Mouse (Mus musculus): ENCODE results near the gene Olfr1243. TPM values are rescaled to one million over a fixed set of nuclear protein-coding genes. Genes with fewer than 3 reads are reported as not detected.
"Not testable (repeated sequence)": the region's sequence is repeated elsewhere in the genome, so short reads cannot be mapped to it uniquely, and the experiment has no call there.

The Olfr1243 gene
- not detected in 2 replicates for polyA plus RNA-seq (2015; fragmentation: Nextera tagmentation; extraction: Ambion mirVana)

GRCm38 (mm10) chr2:89531387-89531786, at the start of gene Olfr1243:
Gene Olfr1243, minus strand, starts transcription at chr2:89531487.
- Histone ChIP-seq H3K4me1 (replicated peaks) (no peaks in the 10 kb centered on the region), H3K27me3 (replicated peaks) (no peaks in the 10 kb centered on the region), H3K4me2 (replicated peaks) (no peak within 1 kb of the TSS), H3K9ac (no peak within 1 kb of the TSS), H3K9me3 (no peaks in the 10 kb centered on the region), H3K4me3 (replicated peaks) (no peak within 1 kb of the TSS), H3K36me3 (no peaks in the 10 kb centered on the region), H3K27ac (no peak within 1 kb of the TSS)
- ATAC-seq: no peak
- 95% methylated on average over 1 of the region's 1 CpGs for WGBS

- no peak within 1 kb of the TSS for H3K4me2 ChIP-seq (replicated peaks)
- no peak within 1 kb of the TSS for H3K27ac ChIP-seq
- ATAC-seq: no peak
- no peak within 1 kb of the TSS for H3K4me3 ChIP-seq (replicated peaks)
- 77% methylated on average over 1 of the region's 1 CpGs for WGBS
- H3K36me3 ChIP-seq: no peaks in the 10 kb centered on the region
- no peak within 1 kb of the TSS for H3K9ac ChIP-seq
- no peaks in the 10 kb centered on the region for H3K4me1 ChIP-seq (replicated peaks)
- no peaks in the 10 kb centered on the region for H3K27me3 ChIP-seq (replicated peaks)
- H3K9me3 ChIP-seq: no peaks in the 10 kb centered on the region
Observed at GRCm38 (mm10) chr2:89578347-89578746, 47.1 kb upstream of the Olfr1243 start, which contains the start of gene Olfr1245. Gene Olfr1245, minus strand, starts transcription at chr2:89578447.

DNA sequence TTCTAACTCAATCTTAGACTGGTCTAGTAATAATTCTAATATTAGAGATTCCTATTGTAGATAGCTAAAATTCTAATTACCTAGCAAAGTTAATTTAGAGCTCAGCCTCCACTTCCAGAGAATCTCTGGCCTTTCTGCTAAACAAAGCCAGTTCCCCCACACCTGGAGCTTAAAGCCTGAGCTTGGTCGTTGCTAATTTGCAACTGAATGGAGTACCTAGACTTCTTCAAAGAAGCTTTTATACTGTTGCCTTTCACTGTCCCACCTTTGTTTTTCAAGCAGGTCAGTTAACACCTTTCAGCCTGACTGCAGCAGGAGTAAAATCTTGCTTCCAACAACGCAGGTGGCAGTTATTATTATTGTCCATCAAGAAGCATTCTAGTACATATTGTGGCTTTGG, 31.4 kb upstream of the Olfr1243 start:
- not testable (repeated sequence) for H3K4me3 ChIP-seq (replicated peaks); ATAC-seq; H3K9ac ChIP-seq; H3K9me3 ChIP-seq; H3K4me2 ChIP-seq (replicated peaks); H3K27ac ChIP-seq; H3K27me3 ChIP-seq (replicated peaks); H3K4me1 ChIP-seq (replicated peaks); H3K36me3 ChIP-seq
- 69% methylated on average over 2 of the region's 2 CpGs for WGBS

GRCm38 (mm10) chr2:89544516-89544915, 13.2 kb upstream of the Olfr1243 start:
- Histone ChIP-seq H3K4me3 (replicated peaks) (no peak overlapping the region), H3K9ac (no peak overlapping the region), H3K36me3 (no peaks in the 10 kb centered on the region), H3K9me3 (no peaks in the 10 kb centered on the region), H3K4me1 (replicated peaks) (no peaks in the 10 kb centered on the region), H3K4me2 (replicated peaks) (no peak overlapping the region), H3K27ac (no peak overlapping the region), H3K27me3 (replicated peaks) (no peaks in the 10 kb centered on the region)
- 54% methylated on average over 2 of the region's 2 CpGs for WGBS
- no peak for ATAC-seq

GRCm38 (mm10) chr2:89539923-89540322, 8.6 kb upstream of the Olfr1243 start:
- 53% methylated on average over 1 of the region's 1 CpGs for WGBS
- H3K27ac ChIP-seq: no peak overlapping the region
- no peaks in the 10 kb centered on the region for H3K4me1 ChIP-seq (replicated peaks)
- no peak overlapping the region for H3K4me3 ChIP-seq (replicated peaks)
- no peak for ATAC-seq
- no peak overlapping the region for H3K4me2 ChIP-seq (replicated peaks)
- H3K36me3 ChIP-seq: no peaks in the 10 kb centered on the region
- H3K9me3 ChIP-seq: no peaks in the 10 kb centered on the region
- no peaks in the 10 kb centered on the region for H3K27me3 ChIP-seq (replicated peaks)
- no peak overlapping the region for H3K9ac ChIP-seq

- Histone ChIP-seq H3K27ac (no peak within 1 kb of the TSS), H3K27me3 (replicated peaks) (no peaks in the 10 kb centered on the region), H3K36me3 (no peaks in the 10 kb centered on the region), H3K4me2 (replicated peaks) (no peak within 1 kb of the TSS), H3K4me3 (replicated peaks) (no peak within 1 kb of the TSS), H3K9me3 (no peaks in the 10 kb centered on the region), H3K4me1 (replicated peaks) (no peaks in the 10 kb centered on the region), H3K9ac (no peak within 1 kb of the TSS)
- ATAC-seq: no peak
- WGBS: 69% methylated on average over 1 of the region's 1 CpGs
Observed at GRCm38 (mm10) chr2:89498235-89498634, 33.1 kb downstream of the Olfr1243 start, which contains the start of gene Olfr1242. Gene Olfr1242, minus strand, starts transcription at chr2:89498335.

GRCm38 (mm10) chr2:89487026-89487425, 44.3 kb downstream of the Olfr1243 start, which contains the start of gene Olfr1241:
Gene Olfr1241, minus strand, starts transcription at chr2:89487126.
- H3K36me3 ChIP-seq: no peaks in the 10 kb centered on the region

More at GRCm38 (mm10) chr2:89487026-89487425, 44.3 kb downstream of the Olfr1243 start, which contains the start of gene Olfr1241:
- Histone ChIP-seq H3K4me3 (replicated peaks) (no peak within 1 kb of the TSS), H3K4me2 (replicated peaks) (no peak within 1 kb of the TSS), H3K9me3 (no peaks in the 10 kb centered on the region), H3K9ac (no peak within 1 kb of the TSS), H3K27ac (no peak within 1 kb of the TSS), H3K27me3 (replicated peaks) (no peaks in the 10 kb centered on the region), H3K4me1 (replicated peaks) (no peaks in the 10 kb centered on the region)
- no peak for ATAC-seq

Other genes starting within 250 kb of the Olfr1243 start
- not detected in 2 replicates for gene Olfr1229, start 243.5 kb downstream of the Olfr1243 start, polyA plus RNA-seq (2015; fragmentation: Nextera tagmentation; extraction: Ambion mirVana)
- gene Olfr1230, start 234.2 kb downstream of the Olfr1243 start, polyA plus RNA-seq (2015; fragmentation: Nextera tagmentation; extraction: Ambion mirVana): not detected in 2 replicates
- not detected in 2 replicates for gene Olfr1231, start 224.4 kb downstream of the Olfr1243 start, polyA plus RNA-seq (2015; fragmentation: Nextera tagmentation; extraction: Ambion mirVana)
- not detected in 2 replicates for gene Olfr1232, start 201.8 kb downstream of the Olfr1243 start, polyA plus RNA-seq (2015; fragmentation: Nextera tagmentation; extraction: Ambion mirVana)
- gene Olfr1233, start 189.1 kb downstream of the Olfr1243 start, polyA plus RNA-seq (2015; fragmentation: Nextera tagmentation; extraction: Ambion mirVana): not detected in 2 replicates
- not detected in 2 replicates for gene Olfr1234, start 166.6 kb downstream of the Olfr1243 start, polyA plus RNA-seq (2015; fragmentation: Nextera tagmentation; extraction: Ambion mirVana)
- not detected in 2 replicates for gene Olfr1238, start 121.8 kb downstream of the Olfr1243 start, polyA plus RNA-seq (2015; fragmentation: Nextera tagmentation; extraction: Ambion mirVana)
- gene Olfr1239, start 111.1 kb downstream of the Olfr1243 start, polyA plus RNA-seq (2015; fragmentation: Nextera tagmentation; extraction: Ambion mirVana): not detected in 2 replicates
- not detected in 2 replicates for gene Olfr1240, start 88.5 kb downstream of the Olfr1243 start, polyA plus RNA-seq (2015; fragmentation: Nextera tagmentation; extraction: Ambion mirVana)
- not detected in 2 replicates for gene Olfr1241, start 44.4 kb downstream of the Olfr1243 start, polyA plus RNA-seq (2015; fragmentation: Nextera tagmentation; extraction: Ambion mirVana)
- gene Olfr1242, start 33.2 kb downstream of the Olfr1243 start, polyA plus RNA-seq (2015; fragmentation: Nextera tagmentation; extraction: Ambion mirVana): not detected in 2 replicates
- gene Olfr1245, start 47.0 kb upstream of the Olfr1243 start, polyA plus RNA-seq (2015; fragmentation: Nextera tagmentation; extraction: Ambion mirVana): not detected in 2 replicates
- not detected in 2 replicates for gene Olfr1246, start 61.7 kb upstream of the Olfr1243 start, polyA plus RNA-seq (2015; fragmentation: Nextera tagmentation; extraction: Ambion mirVana)
- not detected in 2 replicates for gene Olfr1247, start 82.6 kb upstream of the Olfr1243 start, polyA plus RNA-seq (2015; fragmentation: Nextera tagmentation; extraction: Ambion mirVana)
- not detected in 2 replicates for gene Olfr1248, start 86.8 kb upstream of the Olfr1243 start, polyA plus RNA-seq (2015; fragmentation: Nextera tagmentation; extraction: Ambion mirVana)
- gene Olfr1249, start 103.5 kb upstream of the Olfr1243 start, polyA plus RNA-seq (2015; fragmentation: Nextera tagmentation; extraction: Ambion mirVana): not detected in 2 replicates
- gene Olfr1250, start 130.0 kb upstream of the Olfr1243 start, polyA plus RNA-seq (2015; fragmentation: Nextera tagmentation; extraction: Ambion mirVana): not detected in 2 replicates
- gene Olfr1251, start 140.4 kb upstream of the Olfr1243 start, polyA plus RNA-seq (2015; fragmentation: Nextera tagmentation; extraction: Ambion mirVana): not detected in 2 replicates
- gene Olfr1252, start 193.5 kb upstream of the Olfr1243 start, polyA plus RNA-seq (2015; fragmentation: Nextera tagmentation; extraction: Ambion mirVana): not detected in 2 replicates
- gene Olfr1253, start 225.6 kb upstream of the Olfr1243 start, polyA plus RNA-seq (2015; fragmentation: Nextera tagmentation; extraction: Ambion mirVana): not detected in 2 replicates

Measured in intestine, embryonic 15.5 days (tissue).